Mouse (Mus musculus) intestine, embryonic 16.5 days (tissue): ENCODE results near the gene 4933407L21Rik. TPM values are rescaled to one million over a fixed set of nuclear protein-coding genes. Genes with fewer than 3 reads are reported as not detected.

Experiments
- ATAC-seq: fragments of 200-750 bp; cut with Nextera tagmentation; 2 replicates; pipeline ENCODE4 v1.8.0; 2017; ENCODE audit warnings: moderate TSS enrichment, moderate library complexity
- H3K27ac ChIP-seq: fragments of 300-500 bp; sonication (generic); 2 replicates; pipeline ENCODE4 v1.5.1; 2014; ENCODE audit warnings: mild to moderate bottlenecking, low read length
- H3K27me3 ChIP-seq: fragments of 300-500 bp; sonication (generic); replicated peaks from 2 replicates; pipeline ENCODE4 v1.6.1; 2014; ENCODE audit warnings: low read length, control low read depth, mixed read lengths; ENCODE audit not compliant: control insufficient read depth, insufficient read depth
- H3K36me3 ChIP-seq: fragments of 300-500 bp; sonication (generic); 2 replicates; pipeline ENCODE4 v1.6.1; 2014; ENCODE audit warnings: low read length, control low read depth; ENCODE audit not compliant: control insufficient read depth, insufficient read depth
- H3K4me1 ChIP-seq: fragments of 300-500 bp; sonication (generic); 2 replicates; pipeline ENCODE4 v1.6.1; 2014; ENCODE audit warnings: low read length, control low read depth, mixed read lengths; ENCODE audit not compliant: control insufficient read depth, insufficient read depth
- H3K4me2 ChIP-seq: fragments of 300-500 bp; sonication (generic); 2 replicates; pipeline ENCODE4 v1.6.1; 2014; ENCODE audit warnings: low read depth, low read length, control low read depth
- H3K4me3 ChIP-seq: fragments of 300-500 bp; sonication (generic); 2 replicates; pipeline ENCODE4 v1.5.1; 2014; ENCODE audit warnings: mild to moderate bottlenecking, low read length
- H3K9ac ChIP-seq: fragments of 300-500 bp; sonication (generic); 2 replicates; pipeline ENCODE4 v1.6.1; 2014; ENCODE audit warnings: low read depth, low read length
- H3K9me3 ChIP-seq: fragments of 300-500 bp; sonication (generic); 2 replicates; pipeline ENCODE4 v1.6.1; 2016; ENCODE audit warnings: low read length, control low read depth; ENCODE audit not compliant: control insufficient read depth
- WGBS: fragments of 180-500 bp; shearing (Covaris S2); extraction: QIAGEN DNeasy Blood & Tissue Kit; methylation state at CpG from one replicate; pipeline ENCODE4 v1.1.7; 2014; 5-methylcytosine and 5-hydroxymethylcytosine counted together
- polyA plus RNA-seq: library from polyadenylated mRNA; unstranded; fragments of >200 nt; fragmentation: Nextera tagmentation; extraction: Ambion mirVana; gene quantifications from 2 replicates; pipeline ENCODE4 v1.2.1, GENCODE M21; 2015

4933407L21Rik gene
- polyA plus RNA-seq, 1 experiment from 2014 or later: 0.22 TPM

GRCm38 (mm10) chr1:85913078-85913755 is 15.1 kb upstream of the 4933407L21Rik start:
- H3K27me3 ChIP-seq: no peaks in the 10 kb centered on the region
- 91% methylated on average over 7 of the region's 7 CpGs for WGBS
- no peak overlapping the region for H3K27ac ChIP-seq

DNA sequence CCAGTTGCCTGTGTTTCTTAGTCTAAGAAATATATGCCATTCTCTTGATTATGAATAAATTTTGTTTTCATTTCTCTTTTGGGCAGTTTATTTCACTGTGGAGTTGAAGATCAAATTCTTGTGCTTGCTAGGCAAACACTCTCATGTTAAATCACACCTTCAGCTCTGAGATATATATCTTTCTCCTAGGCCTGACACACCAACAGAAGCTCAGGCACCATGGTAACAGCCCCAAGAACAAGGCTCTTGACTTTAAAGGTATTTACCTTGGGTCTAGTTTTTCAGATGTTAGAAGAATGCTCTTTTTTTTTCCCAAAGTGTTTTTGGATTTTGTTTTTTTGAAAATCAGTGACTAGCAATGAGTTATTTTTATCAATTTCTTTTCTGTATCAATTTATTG is 12.4 kb upstream of the 4933407L21Rik start:
- no peak overlapping the region for H3K4me2 ChIP-seq
- H3K27ac ChIP-seq: no peak overlapping the region
- H3K4me3 ChIP-seq: no peak overlapping the region
- H3K4me1 ChIP-seq: no peaks in the 10 kb centered on the region
- no peaks in the 10 kb centered on the region for H3K9me3 ChIP-seq
- H3K36me3 ChIP-seq: peaks cover under 1% of the 10 kb centered on the region; the same call in 1 of the 2 replicates
- no peaks in the 10 kb centered on the region for H3K27me3 ChIP-seq
- H3K9ac ChIP-seq: no peak overlapping the region
- ATAC-seq: no peak

More at GRCm38 (mm10) chr1:85913078-85913755, 15.1 kb upstream of the 4933407L21Rik start:
- no peak overlapping the region for H3K4me3 ChIP-seq
- no peaks in the 10 kb centered on the region for H3K9me3 ChIP-seq
- H3K9ac ChIP-seq: no peak overlapping the region
- no peak overlapping the region for H3K4me2 ChIP-seq
- no peak for ATAC-seq
- peaks cover 2% of the 10 kb centered on the region; the same call in 1 of the 2 replicates for H3K36me3 ChIP-seq
- no peaks in the 10 kb centered on the region for H3K4me1 ChIP-seq

GRCm38 (mm10) chr1:85916830-85917450 is 11.3 kb upstream of the 4933407L21Rik start:
- 59% methylated on average over 4 of the region's 4 CpGs for WGBS
- no peaks in the 10 kb centered on the region for H3K36me3 ChIP-seq
- no peaks in the 10 kb centered on the region for H3K27me3 ChIP-seq
- no peak overlapping the region for H3K4me2 ChIP-seq
- no peaks in the 10 kb centered on the region for H3K9me3 ChIP-seq
- no peak overlapping the region for H3K4me3 ChIP-seq
- no peak overlapping the region for H3K9ac ChIP-seq
- H3K27ac ChIP-seq: no peak overlapping the region
- H3K4me1 ChIP-seq: no peaks in the 10 kb centered on the region
- no peak for ATAC-seq

GRCm38 (mm10) chr1:85919621-85920020 is 8.7 kb upstream of the 4933407L21Rik start:
- H3K9ac ChIP-seq: no peak overlapping the region
- WGBS: 58% methylated on average over 7 of the region's 7 CpGs
- H3K27ac ChIP-seq: no peak overlapping the region
- no peak overlapping the region for H3K4me2 ChIP-seq
- ATAC-seq: peak; percentile 87
- no peaks in the 10 kb centered on the region for H3K9me3 ChIP-seq
- H3K27me3 ChIP-seq: no peaks in the 10 kb centered on the region
- no peak overlapping the region for H3K4me3 ChIP-seq
- H3K4me1 ChIP-seq: no peaks in the 10 kb centered on the region
- no peaks in the 10 kb centered on the region for H3K36me3 ChIP-seq

DNA sequence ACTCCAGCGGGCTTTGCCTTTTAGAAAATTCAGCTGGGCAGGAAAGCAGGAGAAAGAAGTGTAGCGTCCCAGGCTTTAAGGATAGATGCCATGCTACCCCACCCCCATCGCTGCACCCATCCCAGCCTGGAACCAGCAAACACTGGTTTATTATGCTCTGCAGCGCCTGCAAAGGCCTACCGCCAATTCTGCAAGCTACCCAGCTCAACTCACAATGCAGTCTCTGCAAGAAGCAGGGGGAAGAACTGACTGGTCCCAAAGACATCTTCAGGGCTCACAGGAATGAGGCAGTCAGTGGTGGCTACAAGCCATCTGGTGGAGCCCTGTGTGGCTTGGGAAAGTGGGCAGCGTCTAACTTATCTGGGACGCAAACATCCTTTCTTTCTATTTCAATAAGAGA is 6.6 kb upstream of the 4933407L21Rik start:
- Histone ChIP-seq H3K9me3 (no peaks in the 10 kb centered on the region), H3K36me3 (no peaks in the 10 kb centered on the region), H3K27ac (no peak overlapping the region), H3K9ac (no peak overlapping the region), H3K4me3 (no peak overlapping the region), H3K27me3 (no peaks in the 10 kb centered on the region), H3K4me2 (no peak overlapping the region), H3K4me1 (no peaks in the 10 kb centered on the region)
- 78% methylated on average over 7 of the region's 7 CpGs for WGBS
- ATAC-seq: no peak

DNA sequence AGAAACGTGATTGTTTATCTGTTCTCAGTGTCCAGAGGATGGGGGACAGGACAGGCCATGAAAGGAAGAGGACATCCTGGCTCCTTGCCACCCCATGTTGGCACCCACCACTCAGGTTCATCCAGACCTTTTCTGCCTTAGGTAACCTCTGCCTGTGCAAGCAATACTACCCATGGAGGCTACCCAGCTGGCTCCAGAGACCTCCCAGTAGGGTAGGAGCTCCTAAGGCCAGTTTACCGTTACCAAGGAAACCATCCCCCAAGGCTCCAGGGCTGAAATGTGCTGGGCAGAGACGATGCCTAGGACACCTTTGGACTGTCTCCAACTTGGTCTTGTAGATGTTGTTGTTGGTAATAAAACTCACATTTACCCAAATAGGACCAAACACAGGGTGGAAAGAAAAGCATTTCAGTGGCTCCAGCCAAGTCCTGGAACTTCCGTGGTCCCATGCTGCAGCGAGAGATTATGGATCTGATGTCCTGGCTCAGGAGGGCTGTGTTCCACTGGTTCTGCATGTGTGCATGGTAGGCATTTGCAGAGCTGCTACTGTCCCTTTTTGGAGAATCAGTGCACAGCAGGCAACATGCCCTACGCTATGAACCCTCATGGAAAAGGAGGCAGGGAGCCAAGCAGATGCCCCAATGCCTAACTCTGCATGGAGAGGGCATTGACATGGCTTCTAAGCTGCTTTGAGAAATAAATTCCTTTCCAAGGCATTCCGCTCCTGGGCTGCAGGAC is 6.0 kb upstream of the 4933407L21Rik start:
- no peaks in the 10 kb centered on the region for H3K4me1 ChIP-seq
- H3K9ac ChIP-seq: no peak overlapping the region
- H3K9me3 ChIP-seq: no peaks in the 10 kb centered on the region
- H3K36me3 ChIP-seq: no peaks in the 10 kb centered on the region
- no peak overlapping the region for H3K27ac ChIP-seq
- H3K4me3 ChIP-seq: no peak overlapping the region
- 64% methylated on average over 7 of the region's 7 CpGs for WGBS
- ATAC-seq: no peak; the same call in 1 of the 2 replicates
- no peaks in the 10 kb centered on the region for H3K27me3 ChIP-seq
- H3K4me2 ChIP-seq: no peak overlapping the region

GRCm38 (mm10) chr1:85922865-85923211 is 5.4 kb upstream of the 4933407L21Rik start:
- H3K27me3 ChIP-seq: no peaks in the 10 kb centered on the region
- no peaks in the 10 kb centered on the region for H3K9me3 ChIP-seq
- no peaks in the 10 kb centered on the region for H3K36me3 ChIP-seq
- H3K4me3 ChIP-seq: no peak overlapping the region
- H3K27ac ChIP-seq: no peak overlapping the region
- 0 out of 2 replicates have a peak, but pooled peaks cover under 1% of the 10 kb centered on the region for H3K4me1 ChIP-seq
- no peak for ATAC-seq
- 69% methylated on average over 5 of the region's 5 CpGs for WGBS
- H3K4me2 ChIP-seq: no peak overlapping the region
- no peak overlapping the region for H3K9ac ChIP-seq

GRCm38 (mm10) chr1:85925183-85925582 is 3.1 kb upstream of the 4933407L21Rik start:
- WGBS: 78% methylated on average over 5 of the region's 5 CpGs
- Histone ChIP-seq H3K9me3 (no peaks in the 10 kb centered on the region), H3K27ac (no peak overlapping the region)

GRCm38 (mm10) chr1:85928688-85929065 is 394 bp downstream of the 4933407L21Rik start:
- no peak overlapping the region for H3K9ac ChIP-seq
- H3K9me3 ChIP-seq: no peaks in the 10 kb centered on the region
- no peak overlapping the region for H3K27ac ChIP-seq
- no peak overlapping the region for H3K4me3 ChIP-seq
- H3K36me3 ChIP-seq: no peaks in the 10 kb centered on the region
- H3K4me1 ChIP-seq: peaks cover 13% of the 10 kb centered on the region
- no peak for ATAC-seq
- 77% methylated on average over 4 of the region's 4 CpGs for WGBS
- no peaks in the 10 kb centered on the region for H3K27me3 ChIP-seq
- H3K4me2 ChIP-seq: no peak overlapping the region

More at GRCm38 (mm10) chr1:85925183-85925582, 3.1 kb upstream of the 4933407L21Rik start:
- peaks cover 8% of the 10 kb centered on the region for H3K4me1 ChIP-seq
- H3K4me3 ChIP-seq: no peak overlapping the region
- ATAC-seq: no peak
- H3K9ac ChIP-seq: no peak overlapping the region
- H3K27me3 ChIP-seq: no peaks in the 10 kb centered on the region
- H3K4me2 ChIP-seq: no peak overlapping the region
- no peaks in the 10 kb centered on the region for H3K36me3 ChIP-seq
